Mouse (Mus musculus): ENCODE data around the gene Gramd4.

The Gramd4 gene

GRCm38 (mm10) chr15:86070368-86070767, 12.9 kb downstream of the Gramd4 start:
- no peak for DNase-seq (ENCODE audit: low read depth, low spot score)

- DNase-seq (ENCODE audit: low read depth, low spot score), result no peak
Observed at GRCm38 (mm10) chr15:86071166-86071565, 13.7 kb downstream of the Gramd4 start.

GRCm38 (mm10) chr15:86074171-86074937, 16.9 kb downstream of the Gramd4 start:
- no peak for DNase-seq (ENCODE audit: low read depth, low spot score)

- DNase-seq (ENCODE audit: low read depth, low spot score), result no peak
Observed at GRCm38 (mm10) chr15:86075305-86076047, 18.0 kb downstream of the Gramd4 start.

- DNase-seq (ENCODE audit: low read depth, low spot score), result no peak
Observed at GRCm38 (mm10) chr15:86076048-86076315, 18.5 kb downstream of the Gramd4 start.

- no peak for DNase-seq (ENCODE audit: low read depth, low spot score)
Observed at GRCm38 (mm10) chr15:86076378-86076777, 18.9 kb downstream of the Gramd4 start.

- no peak for DNase-seq (ENCODE audit: low read depth, low spot score)
Observed at GRCm38 (mm10) chr15:86077934-86078333, 20.4 kb downstream of the Gramd4 start.

GRCm38 (mm10) chr15:86078481-86079216, 21.2 kb downstream of the Gramd4 start:
- DNase-seq (ENCODE audit: low read depth, low spot score), result no peak

GRCm38 (mm10) chr15:86079467-86079866, 22.0 kb downstream of the Gramd4 start:
- no peak for DNase-seq (ENCODE audit: low read depth, low spot score)

- DNase-seq (ENCODE audit: low read depth, low spot score), result no peak
Observed at GRCm38 (mm10) chr15:86079876-86080275, 22.4 kb downstream of the Gramd4 start.

GRCm38 (mm10) chr15:86080408-86080807, 22.9 kb downstream of the Gramd4 start:
- DNase-seq (ENCODE audit: low read depth, low spot score), result no peak

GRCm38 (mm10) chr15:86081654-86082053, 24.2 kb downstream of the Gramd4 start:
- no peak for DNase-seq (ENCODE audit: low read depth, low spot score)

GRCm38 (mm10) chr15:86082551-86082961, 25.1 kb downstream of the Gramd4 start:
- DNase-seq (ENCODE audit: low read depth, low spot score), result no peak

GRCm38 (mm10) chr15:86083261-86083741, 25.8 kb downstream of the Gramd4 start:
- no peak for DNase-seq (ENCODE audit: low read depth, low spot score)

- DNase-seq (ENCODE audit: low read depth, low spot score), result peak; percentile 69
Observed at GRCm38 (mm10) chr15:86085301-86086225, 28.1 kb downstream of the Gramd4 start.

GRCm38 (mm10) chr15:86086291-86086706, 28.8 kb downstream of the Gramd4 start:
- no peak for DNase-seq (ENCODE audit: low read depth, low spot score)

- DNase-seq (ENCODE audit: low read depth, low spot score), result no peak
Observed at GRCm38 (mm10) chr15:86087591-86088149, 30.2 kb downstream of the Gramd4 start.

- DNase-seq (ENCODE audit: low read depth, low spot score), result no peak
Observed at GRCm38 (mm10) chr15:86088266-86088790, 30.8 kb downstream of the Gramd4 start.

GRCm38 (mm10) chr15:86089091-86089744, 31.7 kb downstream of the Gramd4 start:
- DNase-seq (ENCODE audit: low read depth, low spot score), result no peak

GRCm38 (mm10) chr15:86089991-86090529, 32.6 kb downstream of the Gramd4 start:
- DNase-seq (ENCODE audit: low read depth, low spot score), result no peak

Measured in retina, postnatal 7 days (tissue).